Mouse (Mus musculus) megakaryocyte, embryonic 14.5 days (primary cell): ENCODE data around the gene Lrg1.

ENCODE experiments used
- FLI1 ChIP-seq: IDR thresholded peaks from 2 replicates; pipeline ENCODE4 v1.6.1; 2012; ENCODE audit warnings: low read length, inconsistent platforms, mixed read lengths
- GATA1 ChIP-seq: IDR thresholded peaks from 3 replicates; pipeline ENCODE4 v1.6.1; 2012; ENCODE audit warnings: mixed read lengths, low read length, inconsistent platforms, borderline replicate concordance

- TF ChIP-seq FLI1, result no peak
- TF ChIP-seq GATA1, result no peak
Observed at GRCm38 (mm10) chr17:56159729-56160128, 37.9 kb upstream of the Lrg1 start.
